12 mouse cellular contexts compared by ENCODE assay signal in the genomic region with DNA sequence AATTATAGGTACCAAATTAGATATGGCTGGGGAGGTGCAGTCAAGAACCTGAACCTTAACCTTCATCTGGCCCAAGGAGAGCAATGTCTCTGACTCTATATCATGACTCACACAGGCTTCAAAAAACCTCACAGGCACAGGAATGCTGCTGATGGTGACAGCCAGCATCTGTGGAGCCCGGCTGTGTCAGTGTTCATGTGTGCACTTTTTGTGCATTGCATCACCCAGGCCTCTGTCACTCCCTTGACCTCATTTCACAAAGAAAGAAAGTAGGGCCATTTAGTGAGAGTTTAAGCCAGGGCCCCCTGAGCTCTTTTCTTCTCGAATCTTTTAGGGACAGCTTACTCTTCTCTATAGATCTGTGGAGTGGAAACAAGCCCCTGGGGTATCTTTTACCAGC. TPM values are rescaled to one million over a fixed set of nuclear protein-coding genes. Genes with fewer than 3 reads are reported as not detected.
"Had no signal": no experiment of that assay in that cellular context is flagged by ENCODE, and none has a peak within 500 bp of the region (broad histone marks: within the 10 kb centered on the region; RNA-seq: fewer than 3 reads in every experiment).

No protein-coding gene starts in this region.

- ATAC-seq: lung, postnatal 0 days; midbrain, embryonic 15.5 days had no signal

- H3K36me3 ChIP-seq: limb, embryonic 15.5 days; liver, embryonic 13.5 days; midbrain, embryonic 10.5 days; midbrain, embryonic 15.5 days; neural tube, embryonic 12.5 days had no signal

- H3K9me3 ChIP-seq: limb, embryonic 15.5 days; liver, embryonic 13.5 days; midbrain, embryonic 10.5 days; midbrain, embryonic 15.5 days; neural tube, embryonic 12.5 days had no signal

- H3K4me2 ChIP-seq: limb, embryonic 15.5 days; liver, embryonic 13.5 days; midbrain, embryonic 15.5 days; neural tube, embryonic 12.5 days had no signal

- H3K4me3 ChIP-seq: limb, embryonic 15.5 days; liver, embryonic 13.5 days; midbrain, embryonic 10.5 days; midbrain, embryonic 15.5 days; neural tube, embryonic 12.5 days had no signal

- H3K27me3 ChIP-seq: limb, embryonic 15.5 days; liver, embryonic 13.5 days; midbrain, embryonic 15.5 days; neural tube, embryonic 12.5 days had no signal

- H3K27ac ChIP-seq: limb, embryonic 15.5 days; liver, embryonic 13.5 days; midbrain, embryonic 10.5 days; midbrain, embryonic 15.5 days; neural tube, embryonic 12.5 days had no signal

- H3K9ac ChIP-seq: limb, embryonic 15.5 days; liver, embryonic 13.5 days; midbrain, embryonic 15.5 days; neural tube, embryonic 12.5 days had no signal

- H3K4me1 ChIP-seq: limb, embryonic 15.5 days; liver, embryonic 13.5 days; midbrain, embryonic 15.5 days; neural tube, embryonic 12.5 days had no signal

- DNase-seq: kidney, adult 11 months; kidney, postnatal 14 days; liver, embryonic 13.5 days; lung, adult 2 months; lung, postnatal 4 days; right cerebral cortex, postnatal 25 days; thymus, postnatal 4 days had no signal

RNA-seq across cellular contexts. Expression of a gene that starts 9.4 kb away (rescaled TPM):
- polyA plus RNA-seq: lung, postnatal 0 days; midbrain, embryonic 10.5 days had no signal
